Mouse (Mus musculus): ENCODE results near the gene Plagl1. TPM values are rescaled to one million over a fixed set of nuclear protein-coding genes. Genes with fewer than 3 reads are reported as not detected.

Gene Plagl1
- polyA plus RNA-seq (2012; rRNA removed; ENCODE audit: low replicate concordance) = 56.0 and 114 TPM in 2 replicates

GRCm38 (mm10) chr10:13060021-13060668, at the start of gene Plagl1:
Plagl1 (plus strand) TSS chr10:13060504.

GRCm38 (mm10) chr10:13177973-13178624, 117.8 kb downstream of the Plagl1 start, which contains the start of gene Zc2hc1b:
Zc2hc1b (minus strand) TSS chr10:13178023.

Other genes starting within 250 kb of the Plagl1 start
- 44.5 and 63.1 TPM in 2 replicates for gene Utrn, start 191.1 kb upstream of the Plagl1 start, polyA plus RNA-seq (2012; rRNA removed; ENCODE audit: low replicate concordance)
- 1.1 and 4.1 TPM in 2 replicates for gene Stx11, start 96.2 kb upstream of the Plagl1 start, polyA plus RNA-seq (2012; rRNA removed; ENCODE audit: low replicate concordance)
- 24.1 and 25.5 TPM in 2 replicates for gene Sf3b5, start 55.2 kb upstream of the Plagl1 start, polyA plus RNA-seq (2012; rRNA removed; ENCODE audit: low replicate concordance)
- gene Zc2hc1b, start 117.5 kb downstream of the Plagl1 start, polyA plus RNA-seq (2012; rRNA removed; ENCODE audit: low replicate concordance) = not detected in 2 replicates
- 25.5 and 26.2 TPM in 2 replicates for gene Ltv1, start 132.7 kb downstream of the Plagl1 start, polyA plus RNA-seq (2012; rRNA removed; ENCODE audit: low replicate concordance)